Mouse (Mus musculus) activated CD4-positive, CD25-positive, alpha-beta regulatory T cell, adult 9 weeks (primary cell): ENCODE data around the gene Pira2. TPM values are rescaled to one million over a fixed set of nuclear protein-coding genes. Genes with fewer than 3 reads are reported as not detected.

Source experiments
- polyA plus RNA-seq: library from polyadenylated mRNA; unstranded; fragments of 100-300 nt; shearing (Covaris generic); gene quantifications from one replicate; pipeline ENCODE4 v1.2.1, GENCODE M21; 2017

Gene Pira2
- 0.90 TPM for polyA plus RNA-seq

DNA sequence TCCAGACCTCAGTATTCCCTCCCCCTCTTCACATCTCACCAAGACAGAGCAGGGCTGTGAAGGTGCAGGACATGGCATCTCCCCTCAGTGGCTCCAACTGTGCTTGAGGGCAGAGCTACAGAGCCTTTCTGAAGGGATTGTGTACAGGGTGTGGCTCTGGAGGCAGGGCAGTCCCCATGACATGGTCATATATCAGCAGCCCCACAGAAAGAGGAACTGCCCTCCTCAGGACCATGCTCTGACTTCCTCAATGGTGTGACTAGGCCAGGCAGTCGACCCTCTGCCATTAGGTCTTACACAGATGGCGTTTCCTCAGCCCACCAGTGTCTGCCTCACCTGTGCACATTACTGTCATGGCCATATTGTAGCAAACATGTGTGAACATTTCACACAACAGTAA is at the start of gene Pira2:
Pira2 (minus strand) TSS at position 101 of the 400 bp plus-strand sequence.

GRCm38 (mm10) chr7:3825599-3825998 is 19.3 kb downstream of the Pira2 start, which contains the start of gene Gm15448:
Gm15448 (minus strand) TSS chr7:3825687.

Other genes starting within 250 kb of the Pira2 start
- not detected for gene Oscar, start 228.9 kb downstream of the Pira2 start, polyA plus RNA-seq
- 542 TPM for gene Ndufa3, start 227.7 kb downstream of the Pira2 start, polyA plus RNA-seq
- 48.3 TPM for gene Tfpt, start 215.1 kb downstream of the Pira2 start, polyA plus RNA-seq
- gene Prpf31, start 215.1 kb downstream of the Pira2 start, polyA plus RNA-seq, result 93.8 TPM
- gene Cnot3, start 199.8 kb downstream of the Pira2 start, polyA plus RNA-seq, result 115 TPM
- gene Leng1, start 179.2 kb downstream of the Pira2 start, polyA plus RNA-seq, result 25.6 TPM
- gene Tmc4, start 167.5 kb downstream of the Pira2 start, polyA plus RNA-seq, result 5.4 TPM
- 13.1 TPM for gene Tsen34, start 152.2 kb downstream of the Pira2 start, polyA plus RNA-seq
- 66.2 TPM for gene Mboat7, start 151.5 kb downstream of the Pira2 start, polyA plus RNA-seq
- gene Rps9, start 141.1 kb downstream of the Pira2 start, polyA plus RNA-seq, result 2,164 TPM
- 1.5 TPM for gene Pirb, start 124.7 kb downstream of the Pira2 start, polyA plus RNA-seq
- not detected for gene Gm15448, start 19.4 kb downstream of the Pira2 start, polyA plus RNA-seq
- not detected for gene Gm14548, start 53.1 kb upstream of the Pira2 start, polyA plus RNA-seq
- gene Lilra6, start 70.5 kb upstream of the Pira2 start, polyA plus RNA-seq, result not detected
- gene Lair1, start 218.2 kb upstream of the Pira2 start, polyA plus RNA-seq, result 4.6 TPM